In the genomic region with DNA sequence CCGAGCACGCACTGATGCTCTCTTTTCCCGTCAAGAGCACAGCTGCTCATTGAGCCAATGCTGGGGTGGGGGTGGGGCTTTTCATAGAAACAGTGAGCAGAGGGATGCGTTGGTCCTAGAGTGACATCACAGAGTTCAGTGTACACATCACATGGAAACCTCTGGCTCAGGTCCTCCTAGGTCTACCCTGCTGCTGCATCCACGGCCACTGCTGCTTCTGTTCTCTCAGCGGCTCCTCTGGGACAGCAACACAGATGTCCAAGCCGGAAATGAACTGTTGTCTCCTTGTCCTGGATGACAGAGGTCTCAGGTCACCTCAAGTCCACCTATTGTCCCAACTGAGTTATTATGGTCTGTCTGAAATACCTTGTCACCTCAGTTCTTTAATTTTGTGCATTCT, we compare ENCODE assay signal across 13 mouse cellular contexts.
"Had no signal": no experiment of that assay in that cellular context is flagged by ENCODE, and none has a peak within 500 bp of the region (broad histone marks: within the 10 kb centered on the region; RNA-seq: fewer than 3 reads in every experiment).

No protein-coding gene starts in this region.

- ATAC-seq: lung, postnatal 0 days; midbrain, embryonic 16.5 days had no signal

- DNase-seq: kidney, postnatal 25 days; lung, adult 2 months; lung, postnatal 36 days; thymus, adult 2 months; thymus, postnatal 25 days had no signal

- H3K27me3 ChIP-seq: liver, embryonic 15.5 days; stomach, embryonic 15.5 days had no signal

- H3K9me3 ChIP-seq: limb, embryonic 10.5 days; liver, embryonic 15.5 days; midbrain, embryonic 10.5 days; stomach, embryonic 15.5 days had no signal

- H3K4me1 ChIP-seq: stomach, embryonic 15.5 days had no signal

- H3K4me2 ChIP-seq: liver, embryonic 11.5 days; liver, embryonic 15.5 days; stomach, embryonic 15.5 days had no signal

- H3K9ac ChIP-seq: liver, embryonic 15.5 days; stomach, embryonic 15.5 days had no signal

- H3K27ac ChIP-seq: left cerebral cortex, adult 2 months; limb, embryonic 10.5 days; liver, embryonic 15.5 days; midbrain, embryonic 10.5 days; stomach, embryonic 15.5 days had no signal

- H3K4me3 ChIP-seq: left cerebral cortex, adult 2 months; limb, embryonic 10.5 days; liver, embryonic 15.5 days; midbrain, embryonic 10.5 days; stomach, embryonic 15.5 days had no signal
